Mouse (Mus musculus): ENCODE results near the gene Zfp146.

DNA sequence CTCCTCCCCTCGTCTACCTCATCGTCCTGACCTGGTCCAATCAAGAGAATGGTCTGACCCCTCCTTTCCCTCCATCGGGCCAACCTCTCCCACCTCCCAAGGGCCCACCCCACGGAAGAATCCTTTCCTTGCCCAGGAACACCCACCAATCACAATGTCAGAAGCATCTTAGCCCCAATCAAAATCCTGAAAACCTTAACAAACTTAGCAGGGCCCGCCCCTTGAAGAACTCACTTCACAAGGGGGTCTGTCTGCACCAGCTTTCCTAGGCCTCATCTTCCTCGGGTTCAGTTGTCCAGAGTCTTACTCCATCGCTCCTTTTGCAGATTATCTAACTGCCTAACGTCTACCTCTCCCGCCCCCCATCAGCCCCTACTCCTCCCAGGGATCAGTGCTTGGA, 23.5 kb upstream of the Zfp146 start:
- TF ChIP-seq CTCF (IDR thresholded peaks at IDR 0.05; ENCODE audit: low read depth) (no peak), EP300 (IDR thresholded peaks at IDR 0.05; ENCODE audit: low read depth) (no peak)
